Mouse (Mus musculus) gastrocnemius, postnatal 10 days (tissue): ENCODE measurements around the gene Ltbp4. TPM values are rescaled to one million over a fixed set of nuclear protein-coding genes. Genes with fewer than 3 reads are reported as not detected.

Experiments used
- DNase-seq: peaks from one replicate; pipeline ENCODE4 v3.0.0; 2021; ENCODE audit warnings: mixed read lengths
- total RNA-seq, 2 experiments: library from RNA; stranded (reverse); gene quantifications; 2 replicates each; pipeline ENCODE4 v1.2.3; 2021

Ltbp4 gene
- total RNA-seq, 2 experiments from 2014 or later, result 131 to 165 TPM

GRCm38 (mm10) chr7:27326101-27326880 is 11.2 kb downstream of the Ltbp4 start:
- DNase-seq, result no peak

- DNase-seq, result peak; percentile 70
These were observed 11.8 kb downstream of the Ltbp4 start for GRCm38 (mm10) chr7:27325697-27326096.

- DNase-seq, result no peak
These were observed 12.6 kb downstream of the Ltbp4 start for GRCm38 (mm10) chr7:27324928-27325327.

- no peak for DNase-seq
These were observed 13.3 kb downstream of the Ltbp4 start for GRCm38 (mm10) chr7:27324161-27324560.

- DNase-seq, result no peak
These were observed 14.5 kb downstream of the Ltbp4 start for GRCm38 (mm10) chr7:27323001-27323400.

- no peak for DNase-seq
These were observed 15.2 kb downstream of the Ltbp4 start for GRCm38 (mm10) chr7:27322291-27322690.

- no peak for DNase-seq
These were observed 18.1 kb downstream of the Ltbp4 start for GRCm38 (mm10) chr7:27319411-27319810.

GRCm38 (mm10) chr7:27315958-27316357 is 21.5 kb downstream of the Ltbp4 start:
- peak; percentile 66 for DNase-seq

- no peak for DNase-seq
These were observed 23.1 kb downstream of the Ltbp4 start for GRCm38 (mm10) chr7:27314393-27314792.

GRCm38 (mm10) chr7:27311651-27312284 is 25.7 kb downstream of the Ltbp4 start:
- no peak for DNase-seq

- no peak for DNase-seq
These were observed 26.4 kb downstream of the Ltbp4 start for GRCm38 (mm10) chr7:27310996-27311535.

- peak; percentile 73 for DNase-seq
These were observed 27.2 kb downstream of the Ltbp4 start for GRCm38 (mm10) chr7:27310306-27310705.

- no peak for DNase-seq
These were observed 27.7 kb downstream of the Ltbp4 start for GRCm38 (mm10) chr7:27309832-27310231.

- DNase-seq, result no peak
These were observed 28.5 kb downstream of the Ltbp4 start for GRCm38 (mm10) chr7:27308821-27309549.

GRCm38 (mm10) chr7:27307551-27307950 is 29.9 kb downstream of the Ltbp4 start:
- DNase-seq, result no peak

GRCm38 (mm10) chr7:27306161-27307160 is 31.0 kb downstream of the Ltbp4 start:
- peak; percentile 72 for DNase-seq

GRCm38 (mm10) chr7:27305091-27305730 is 32.3 kb downstream of the Ltbp4 start:
- no peak for DNase-seq

GRCm38 (mm10) chr7:27302172-27302571 is 35.3 kb downstream of the Ltbp4 start:
- DNase-seq, result peak; percentile 84

- DNase-seq, result no peak
These were observed 36.7 kb downstream of the Ltbp4 start for GRCm38 (mm10) chr7:27300801-27301200.

GRCm38 (mm10) chr7:27300351-27300750 is 37.1 kb downstream of the Ltbp4 start:
- DNase-seq, result no peak

- DNase-seq, result no peak
These were observed 38.7 kb downstream of the Ltbp4 start for GRCm38 (mm10) chr7:27298816-27299215.
